21 mouse cellular contexts compared by ENCODE assay signal in the genomic region with DNA sequence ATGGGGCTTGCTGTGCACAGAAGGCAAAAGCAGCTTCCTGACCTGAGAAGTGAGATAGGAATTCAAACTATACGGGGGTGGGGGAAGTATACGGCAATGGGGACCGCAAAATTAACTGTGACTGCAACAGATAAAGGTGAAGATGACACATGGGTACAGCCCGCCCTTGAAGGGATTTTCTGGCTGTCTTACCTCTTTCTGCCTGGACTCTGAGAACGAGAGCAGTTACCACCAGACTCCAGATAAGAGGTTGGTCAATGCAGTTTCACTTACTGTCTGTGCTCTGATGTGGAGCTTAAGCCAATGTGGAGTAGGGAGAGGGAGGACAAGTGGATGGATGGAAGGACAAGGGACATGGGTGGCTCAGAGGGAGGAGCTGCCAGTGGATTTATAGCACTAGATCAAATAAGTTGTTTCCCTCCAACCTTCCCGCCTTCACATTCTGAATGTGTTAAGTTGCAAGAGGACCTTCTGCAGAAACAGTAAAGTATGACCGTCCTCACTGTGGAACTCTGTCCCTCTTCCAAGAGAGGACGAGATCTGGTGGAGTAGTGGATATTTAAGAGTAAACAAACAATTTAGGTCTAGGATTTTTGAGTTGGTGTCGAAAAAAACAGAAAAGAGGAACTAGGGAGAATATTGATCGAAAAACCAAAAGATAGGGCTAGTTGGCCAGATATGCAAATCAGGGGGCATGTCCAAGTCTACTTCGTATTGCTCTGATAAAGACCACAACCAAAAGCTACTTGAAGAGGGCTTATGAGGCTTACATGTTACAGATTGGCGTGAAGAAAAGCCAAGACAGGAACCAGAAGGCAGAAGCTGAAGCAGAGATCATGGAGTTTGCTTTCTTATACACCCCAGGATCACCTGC.
DNase-seq lines count a peak whose midpoint lies in the region; ATAC-seq and TF ChIP-seq lines count a peak whose summit lies in the region.
"Had no signal": no experiment of that assay in that cellular context is flagged by ENCODE, and none has a peak within 500 bp of the region (broad histone marks: within the 10 kb centered on the region; RNA-seq: fewer than 3 reads in every experiment).

No protein-coding gene starts in this region.

- H3K4me2 ChIP-seq in heart, embryonic 11.5 days: no peak overlapping the region
- H3K4me2 ChIP-seq in intestine, embryonic 15.5 days (replicated peaks): no peak overlapping the region
- H3K4me2 ChIP-seq: embryonic facial prominence, embryonic 12.5 days; forebrain, embryonic 13.5 days; forebrain, embryonic 15.5 days had no signal

- no peak for TF ChIP-seq CTCF in G1E (IDR thresholded peaks at IDR 0.05; ENCODE audit: low read depth, low read length)

- no peak for ATAC-seq in heart, embryonic 11.5 days (replicated peaks; ENCODE audit: insufficient number of reproducible peaks, low FRiP score, low TSS enrichment)
- peak; percentile 34; the same call in 1 of the 2 replicates for ATAC-seq in G1E (ENCODE audit: extremely low read depth, insufficient number of reproducible peaks, low FRiP score, poor library complexity, severe bottlenecking)
- ATAC-seq in intestine, embryonic 15.5 days: no peak
- ATAC-seq: forebrain, embryonic 13.5 days; forebrain, embryonic 15.5 days; forebrain, postnatal 0 days had no signal

- no peaks in the 10 kb centered on the region for H3K36me3 ChIP-seq in heart, embryonic 11.5 days (ENCODE audit: control insufficient read depth, insufficient read depth, low read length)
- no peaks in the 10 kb centered on the region for H3K36me3 ChIP-seq in G1E (replicated peaks)
- no peaks in the 10 kb centered on the region for H3K36me3 ChIP-seq in intestine, embryonic 15.5 days
- H3K36me3 ChIP-seq: embryonic facial prominence, embryonic 10.5 days; embryonic facial prominence, embryonic 12.5 days; forebrain, embryonic 15.5 days had no signal

- H3K4me1 ChIP-seq in heart, embryonic 11.5 days (ENCODE audit: control insufficient read depth, insufficient read depth, low read length): no peaks in the 10 kb centered on the region
- H3K4me1 ChIP-seq in G1E (ENCODE audit: insufficient read depth, low read depth, low read length): peaks cover 11% of the 10 kb centered on the region
- no peaks in the 10 kb centered on the region for H3K4me1 ChIP-seq in intestine, embryonic 15.5 days (replicated peaks)
- H3K4me1 ChIP-seq: embryonic facial prominence, embryonic 12.5 days had no signal

- 68% methylated on average over 12 of the region's 12 CpGs for WGBS in heart, embryonic 11.5 days (ENCODE audit: insufficient replicate concordance)
- 74% methylated on average over 12 of the region's 12 CpGs for WGBS in intestine, embryonic 15.5 days

- H3K4me3 ChIP-seq in heart, embryonic 11.5 days (ENCODE audit: low read depth, low read length): no peak overlapping the region
- H3K4me3 ChIP-seq in G1E (ENCODE audit: low read depth, low read length): no peak overlapping the region; the same call in 1 of the 2 replicates
- no peak overlapping the region for H3K4me3 ChIP-seq in intestine, embryonic 15.5 days (replicated peaks)
- H3K4me3 ChIP-seq: embryonic facial prominence, embryonic 10.5 days; embryonic facial prominence, embryonic 12.5 days; forebrain, embryonic 13.5 days; forebrain, embryonic 15.5 days had no signal

- peak; percentile 63 for DNase-seq in heart, adult 11 months
- DNase-seq in A20 (ENCODE audit: low read depth, low spot score) (peak; percentile 5), G1E (ENCODE audit: low spot score) (no peak), MEL-GATA-1-ER (ENCODE audit: extremely low read depth, low read depth) (peak; percentile 91)
- DNase-seq in kidney, adult 11 months: no peak
- DNase-seq in kidney, postnatal 36 days: no peak
- DNase-seq: adrenal gland, adult 2 months; adrenal gland, postnatal 10 days; adrenal gland, postnatal 25 days; cerebellum, adult 11-12 months; cerebellum, adult 2 months; cerebellum, adult 9-10 months; cerebellum, postnatal 10 days; cerebellum, postnatal 25 days; forebrain, postnatal 0 days had no signal

- peaks cover 5% of the 10 kb centered on the region; the same call in 1 of the 2 replicates for H3K27me3 ChIP-seq in heart, embryonic 11.5 days (ENCODE audit: control insufficient read depth, insufficient read depth, low read length)
- no peaks in the 10 kb centered on the region for H3K27me3 ChIP-seq in G1E (ENCODE audit: insufficient read depth, low read length)
- no peaks in the 10 kb centered on the region for H3K27me3 ChIP-seq in intestine, embryonic 15.5 days (replicated peaks)
- H3K27me3 ChIP-seq: embryonic facial prominence, embryonic 12.5 days; forebrain, embryonic 13.5 days; forebrain, embryonic 15.5 days had no signal

- H3K27ac ChIP-seq in heart, embryonic 11.5 days (ENCODE audit: low read depth, low read length): no peak overlapping the region
- no peak overlapping the region for H3K27ac ChIP-seq in intestine, embryonic 15.5 days
- H3K27ac ChIP-seq: embryonic facial prominence, embryonic 10.5 days; embryonic facial prominence, embryonic 12.5 days; forebrain, embryonic 13.5 days; forebrain, embryonic 15.5 days had no signal

- H3K9me3 ChIP-seq in heart, embryonic 11.5 days (replicated peaks; ENCODE audit: control insufficient read depth, low read length): no peaks in the 10 kb centered on the region
- peaks cover 2% of the 10 kb centered on the region; the same call in 1 of the 2 replicates for H3K9me3 ChIP-seq in G1E (replicated peaks)
- no peaks in the 10 kb centered on the region for H3K9me3 ChIP-seq in intestine, embryonic 15.5 days
- H3K9me3 ChIP-seq: embryonic facial prominence, embryonic 10.5 days; embryonic facial prominence, embryonic 12.5 days; forebrain, embryonic 13.5 days; forebrain, embryonic 15.5 days had no signal

- no peak overlapping the region for H3K9ac ChIP-seq in heart, embryonic 11.5 days (ENCODE audit: low read depth, low read length)
- H3K9ac ChIP-seq in intestine, embryonic 15.5 days: no peak overlapping the region
- H3K9ac ChIP-seq: embryonic facial prominence, embryonic 12.5 days; forebrain, embryonic 13.5 days; forebrain, embryonic 15.5 days; forebrain, postnatal 0 days had no signal

Comparison
In these comparisons a context has a peak if more than half of its experiments do, and no peak if none do; other contexts are left out.
1. DNase-seq: peak in heart, adult 11 months (single experiment), A20 (single experiment) and MEL-GATA-1-ER (single experiment); none in G1E (single experiment), kidney, adult 11 months (single experiment) and kidney, postnatal 36 days (0 of 2).